Mouse (Mus musculus) testis, adult 2 months (tissue): ENCODE data around the gene Ddr2.

Experiments
- CTCF ChIP-seq: fragments of 200-500 bp; IDR thresholded peaks from 2 replicates; pipeline ENCODE4 v1.5.1; 2012; ENCODE audit warnings: low read depth, mild to moderate bottlenecking, inconsistent platforms, low read length, moderate library complexity; ENCODE audit not compliant: control insufficient read depth, insufficient read depth, insufficient replicate concordance
- POLR2A ChIP-seq: fragments of 200-500 bp; IDR thresholded peaks from 2 replicates; pipeline ENCODE4 v1.6.1; 2012; ENCODE audit warnings: low read depth, mild to moderate bottlenecking, inconsistent platforms, low read length, moderate library complexity; ENCODE audit not compliant: control insufficient read depth

DNA sequence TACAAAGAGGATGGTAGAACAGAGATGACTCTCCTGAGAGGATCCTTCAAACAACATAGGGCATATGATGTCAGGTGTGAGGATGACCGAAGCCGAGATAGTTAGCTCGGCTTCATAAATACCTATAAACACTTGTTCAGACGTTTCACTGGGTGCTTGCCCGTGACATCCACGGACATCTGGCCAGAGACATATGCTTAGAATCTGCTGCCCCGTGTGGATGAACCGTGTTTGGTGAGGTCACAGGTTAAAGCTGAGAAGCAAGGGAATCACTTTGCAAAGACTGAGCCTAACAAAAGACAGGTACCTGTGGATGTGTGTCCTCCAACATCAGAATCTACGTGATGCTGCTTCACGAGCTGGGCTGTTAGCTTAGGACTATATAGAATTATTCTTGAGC is 1.7 kb upstream of the Ddr2 start:
- TF ChIP-seq CTCF: no peak
- no peak for TF ChIP-seq POLR2A
